Mouse (Mus musculus) granulocyte monocyte progenitor cell, adult 5-6 weeks (primary cell): ENCODE results near the gene Pgls. TPM values are rescaled to one million over a fixed set of nuclear protein-coding genes. Genes with fewer than 3 reads are reported as not detected.
A peak's percentile ranks its signal among the peaks of the same experiment; 100 is the strongest.

Experiments
- ATAC-seq: replicated peaks from 2 replicates; pipeline ENCODE4 v1.8.0; 2016; ENCODE audit warnings: mild to moderate bottlenecking, moderate TSS enrichment, inconsistent platforms; ENCODE audit not compliant: poor library complexity, severe bottlenecking
- total RNA-seq, 2 experiments: library from RNA; stranded (forward) in 1 of 2; stranded (reverse) in 1 of 2; fragments of 200-712, 200-1000 nt in 1 of 2; fragments of >200 nt in 1 of 2; fragmentation: Nextera tagmentation in 1 of 2; gene quantifications; 2 replicates each; pipeline ENCODE4 v1.2.3; 2014 to 2017

Pgls gene
- total RNA-seq, 2 experiments from 2014 or later = 143 to 185 TPM

GRCm38 (mm10) chr8:71568941-71569340, 23.0 kb upstream of the Pgls start:
- ATAC-seq = no peak

GRCm38 (mm10) chr8:71569366-71570290, 22.3 kb upstream of the Pgls start:
- ATAC-seq = peak; percentile 47

DNA sequence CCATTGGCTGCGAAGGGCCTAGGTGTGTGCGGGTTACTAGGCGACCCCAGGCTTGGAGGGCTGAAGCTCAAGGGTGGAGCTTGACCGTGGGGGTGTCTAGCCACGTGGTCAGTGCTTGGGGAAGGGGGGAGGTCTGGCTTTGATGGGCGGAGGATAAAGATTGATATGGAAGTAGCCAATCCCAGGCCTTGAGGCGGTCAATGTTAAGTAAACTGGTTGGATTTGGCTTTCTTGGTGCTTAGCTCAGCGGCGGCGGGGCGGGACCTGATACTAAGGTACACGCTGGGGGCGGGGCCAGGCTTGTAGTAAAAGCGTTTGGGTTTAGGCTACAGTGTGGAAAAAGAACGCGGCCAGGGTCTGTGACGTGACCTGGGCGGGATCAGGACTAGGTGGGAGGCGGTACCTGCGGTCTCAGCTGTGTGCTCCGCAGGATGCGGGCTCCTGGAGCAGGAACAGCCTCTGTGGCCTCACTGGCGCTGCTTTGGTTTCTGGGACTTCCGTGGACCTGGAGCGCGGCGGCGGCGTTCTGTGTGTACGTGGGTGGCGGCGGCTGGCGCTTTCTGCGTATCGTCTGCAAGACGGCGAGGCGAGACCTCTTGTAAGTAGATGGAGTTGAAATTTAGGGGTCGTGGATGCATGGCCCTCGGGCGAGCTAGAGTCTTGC, 21.6 kb upstream of the Pgls start:
- peak; percentile 82 for ATAC-seq

GRCm38 (mm10) chr8:71572077-71572476, 19.9 kb upstream of the Pgls start:
- ATAC-seq = no peak

DNA sequence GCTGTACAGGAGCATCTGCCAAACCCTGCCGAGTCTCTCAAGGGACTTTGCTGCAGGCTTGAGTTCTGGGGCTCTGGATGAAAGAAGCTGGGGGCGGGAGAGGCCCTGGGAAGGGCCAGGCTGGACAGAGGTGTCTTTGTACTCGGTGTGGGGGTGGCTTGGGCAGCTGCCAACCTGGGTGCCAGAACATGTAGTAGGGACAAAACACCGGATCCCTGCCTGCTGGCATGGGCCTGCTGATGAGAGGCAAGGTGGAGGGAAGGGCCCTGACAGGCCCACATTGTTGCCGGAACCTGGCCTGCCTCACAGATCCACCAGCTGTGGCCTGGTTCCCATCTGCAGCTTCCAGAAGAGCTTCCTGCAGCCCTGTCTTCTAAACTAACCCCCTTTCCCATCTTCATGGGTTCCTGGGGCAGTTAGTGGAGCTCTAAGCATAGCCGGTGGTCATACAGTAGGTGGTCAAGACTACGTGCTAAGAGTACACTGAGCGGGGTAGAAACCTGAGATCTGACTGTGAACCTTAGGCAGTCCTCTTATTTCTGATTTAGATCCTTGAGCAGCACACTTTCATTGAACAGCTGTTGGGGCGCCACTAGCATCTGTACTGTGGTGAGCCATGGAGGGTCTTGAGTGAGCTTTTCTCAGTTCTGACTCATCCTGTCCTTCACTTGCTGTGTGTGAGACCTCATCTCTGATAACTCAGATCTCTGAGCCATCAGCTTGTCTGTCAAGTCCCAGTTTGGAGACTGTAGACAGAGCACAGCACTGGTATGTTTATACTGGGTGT, 18.9 kb upstream of the Pgls start:
- no peak for ATAC-seq

- ATAC-seq = no peak
These were observed 17.6 kb upstream of the Pgls start for GRCm38 (mm10) chr8:71574426-71574825.

DNA sequence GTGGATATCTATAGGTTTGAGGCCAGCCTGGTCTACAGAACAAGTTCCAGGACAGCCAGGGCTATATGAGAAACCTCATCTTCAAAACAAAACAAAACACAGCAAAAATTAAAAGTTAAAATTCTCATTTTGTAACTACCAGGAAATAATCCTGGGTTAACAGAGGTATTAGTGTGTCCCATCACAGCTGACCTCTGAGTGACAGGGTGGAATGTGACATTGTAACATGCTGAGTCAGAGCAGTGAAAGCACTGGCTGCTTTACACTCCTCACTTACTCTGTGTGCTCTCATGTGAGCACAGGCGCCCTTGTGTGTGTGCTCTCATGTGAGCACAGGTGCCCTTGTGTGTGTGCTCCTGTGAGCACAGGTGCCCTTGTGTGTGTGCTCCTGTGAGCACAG, 17.0 kb upstream of the Pgls start:
- ATAC-seq = no peak

DNA sequence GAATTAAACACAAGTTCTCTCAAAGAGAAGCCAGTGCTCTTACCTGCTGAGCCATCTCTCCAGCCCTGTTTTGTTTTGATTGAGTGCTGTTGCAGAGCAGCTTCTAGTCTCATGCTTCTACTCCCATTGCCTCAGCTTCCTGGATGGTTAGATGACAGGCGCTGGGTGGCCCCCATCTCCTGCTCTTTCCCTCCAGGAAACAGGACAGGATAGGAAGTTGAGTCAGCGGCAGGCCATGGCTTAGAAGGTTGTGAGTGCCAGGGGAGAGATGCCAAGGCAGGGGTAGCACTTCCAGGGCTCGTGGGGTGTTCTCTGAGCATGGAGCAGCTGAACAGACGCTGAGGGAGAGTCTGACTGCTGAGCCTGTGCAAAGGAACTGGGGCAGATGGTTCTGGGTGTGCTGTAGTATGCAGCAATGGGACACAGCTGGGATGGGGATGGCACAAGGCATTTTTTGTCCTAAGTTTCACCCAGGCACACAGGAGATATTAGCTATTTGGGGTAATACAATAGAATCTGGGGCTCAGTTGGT, 14.1 kb upstream of the Pgls start:
- ATAC-seq = no peak

DNA sequence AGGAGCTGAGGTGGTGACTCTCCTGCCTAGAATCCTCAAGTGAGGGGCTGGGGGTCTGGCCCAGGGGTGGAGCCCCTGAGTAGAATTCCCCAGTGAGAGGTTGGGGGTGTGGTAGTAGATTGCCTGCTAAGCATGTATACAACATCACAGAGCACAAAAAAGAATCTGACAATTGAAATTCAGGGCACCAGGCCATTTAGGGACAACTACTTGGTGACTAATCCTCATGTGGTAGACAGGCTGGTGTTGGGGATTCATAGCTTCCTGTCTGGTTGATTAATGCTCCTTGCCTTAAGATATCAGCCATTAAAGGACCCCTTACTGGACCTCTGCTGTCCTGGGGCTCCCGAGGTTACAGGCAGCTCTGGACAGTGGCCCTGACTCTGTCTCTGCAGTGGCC, 13.0 kb upstream of the Pgls start:
- ATAC-seq = no peak

- no peak for ATAC-seq
These were observed 12.5 kb upstream of the Pgls start for GRCm38 (mm10) chr8:71579476-71579875.

- peak; percentile 27; the same call in 1 of the 2 replicates for ATAC-seq
These were observed 11.8 kb upstream of the Pgls start for GRCm38 (mm10) chr8:71580201-71580600.

- peak; percentile 54 for ATAC-seq
These were observed 5.1 kb upstream of the Pgls start for GRCm38 (mm10) chr8:71586891-71587290.

GRCm38 (mm10) chr8:71588762-71589161, 3.2 kb upstream of the Pgls start:
- no peak for ATAC-seq

- ATAC-seq = no peak
These were observed 959 bp upstream of the Pgls start for GRCm38 (mm10) chr8:71591017-71591416.

GRCm38 (mm10) chr8:71592374-71593170, 596 bp downstream of the Pgls start:
- ATAC-seq = peak; percentile 12; the same call in 1 of the 2 replicates

GRCm38 (mm10) chr8:71593556-71594323, 1.8 kb downstream of the Pgls start:
- ATAC-seq = 0 out of 2 replicates have a peak, but pooled peaks have one; percentile 10

DNA sequence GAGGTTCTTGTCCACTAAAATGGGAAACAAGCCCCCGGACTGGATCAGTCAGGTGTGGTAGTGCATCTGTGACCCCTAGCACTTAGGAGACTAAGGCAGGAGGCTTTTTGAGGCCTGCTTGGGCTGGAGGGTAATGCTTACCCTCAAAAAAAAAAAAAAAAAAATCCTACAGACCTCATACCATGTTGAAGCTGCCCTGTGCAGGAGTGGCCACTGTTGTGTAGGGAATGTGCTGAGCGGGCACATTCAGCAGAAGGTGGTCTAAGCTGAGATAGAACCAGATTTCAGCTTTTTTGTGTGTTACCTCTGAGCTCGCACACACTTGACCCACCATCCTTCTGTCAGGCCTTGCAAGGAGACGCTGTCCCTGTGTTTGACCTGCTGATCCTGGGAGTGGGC, 2.3 kb downstream of the Pgls start:
- no peak for ATAC-seq

- ATAC-seq = peak; percentile 55
These were observed 3.9 kb downstream of the Pgls start for GRCm38 (mm10) chr8:71595862-71596261.

- ATAC-seq = no peak
These were observed 4.4 kb downstream of the Pgls start for GRCm38 (mm10) chr8:71596384-71596783.
